Comparison of ENCODE assay signal across 14 mouse cellular contexts in genomic region chr7:78690956-78691355, GRCm38 (mm10). TPM values are rescaled to one million over a fixed set of nuclear protein-coding genes. Genes with fewer than 3 reads are reported as not detected.
A peak's percentile ranks its signal among the peaks of the same experiment; 100 is the strongest.
DNase-seq lines count a peak whose midpoint lies in the region; ATAC-seq and TF ChIP-seq lines count a peak whose summit lies in the region.
"Had no signal": no experiment of that assay in that cellular context is flagged by ENCODE, and none has a peak within 500 bp of the region (broad histone marks: within the 10 kb centered on the region; RNA-seq: fewer than 3 reads in every experiment).

No protein-coding gene starts in this region.

- intact Hi-C loops in left cerebral cortex, postnatal 14 days (cut with DNase I), result no loop called here

- H3K27me3 ChIP-seq in kidney, adult 2 months (replicated peaks; ENCODE audit: control insufficient read depth, insufficient read depth, low read length), result no peaks in the 10 kb centered on the region
- H3K27me3 ChIP-seq in hindbrain, embryonic 10.5 days (ENCODE audit: insufficient read depth, poor library complexity, severe bottlenecking), result no peaks in the 10 kb centered on the region
- H3K27me3 ChIP-seq: heart, embryonic 15.5 days; hindbrain, embryonic 15.5 days had no signal

- TF ChIP-seq CTCF in kidney, adult 2 months (conservative IDR thresholded peaks at IDR 0.05; ENCODE audit: insufficient read depth, insufficient read length, low read depth, low read length), result no peak

- ATAC-seq in megakaryocyte progenitor cell, adult 5-6 weeks (replicated peaks; ENCODE audit: poor library complexity), result no peak

- no peak overlapping the region for H3K4me3 ChIP-seq in kidney, adult 2 months (ENCODE audit: insufficient read depth, low read depth, low read length)
- H3K4me3 ChIP-seq in hindbrain, embryonic 10.5 days, result no peak overlapping the region
- H3K4me3 ChIP-seq: heart, embryonic 15.5 days; hindbrain, embryonic 15.5 days had no signal

- H3K9me3 ChIP-seq in hindbrain, embryonic 10.5 days, result no peaks in the 10 kb centered on the region
- H3K9me3 ChIP-seq: heart, embryonic 15.5 days; hindbrain, embryonic 15.5 days had no signal

- DNase-seq in kidney, postnatal 10 days, result peak; percentile 15
- DNase-seq in kidney, adult 2 months, result no peak
- peak; percentile 21 for DNase-seq in 416B (ENCODE audit: low read depth)
- DNase-seq in adrenal gland, postnatal 36 days, result peak; percentile 22 to 32
- DNase-seq in left cerebral cortex, postnatal 14 days (ENCODE audit: low spot score in 2 of 2), result peak; percentile 49 to 56
- no peak for DNase-seq in hindbrain, embryonic 10.5 days (ENCODE audit: low spot score)
- no peak for DNase-seq in embryo, embryonic 10 days (ENCODE audit: low spot score)
- DNase-seq: embryo, embryonic 11 days; gastrocnemius, postnatal 36 days; lung, embryonic 14.5 days; thymus, postnatal 4 days had no signal

- H3K4me1 ChIP-seq in kidney, adult 2 months (ENCODE audit: control insufficient read depth, insufficient read depth, low read length), result no peaks in the 10 kb centered on the region
- no peaks in the 10 kb centered on the region for H3K4me1 ChIP-seq in hindbrain, embryonic 10.5 days (replicated peaks)
- H3K4me1 ChIP-seq: heart, embryonic 15.5 days; hindbrain, embryonic 15.5 days had no signal

- H3K27ac ChIP-seq in kidney, adult 2 months (ENCODE audit: insufficient read depth, low read depth, low read length), result no peak overlapping the region
- H3K27ac ChIP-seq in hindbrain, embryonic 10.5 days, result no peak overlapping the region
- H3K27ac ChIP-seq: heart, embryonic 15.5 days; hindbrain, embryonic 15.5 days had no signal

- no peak for TF ChIP-seq POLR2A in kidney, adult 2 months (IDR thresholded peaks at IDR 0.05; ENCODE audit: low read depth, low read length)

- WGBS in kidney, adult 2 months, result 29% methylated on average over 3 of the region's 3 CpGs
- WGBS in hindbrain, embryonic 10.5 days, result 49% methylated on average over 3 of the region's 3 CpGs

- H3K36me3 ChIP-seq in kidney, adult 2 months (ENCODE audit: control insufficient read depth, insufficient read depth, low read length), result no peaks in the 10 kb centered on the region
- H3K36me3 ChIP-seq in hindbrain, embryonic 10.5 days, result no peaks in the 10 kb centered on the region
- H3K36me3 ChIP-seq: heart, embryonic 15.5 days; hindbrain, embryonic 15.5 days had no signal

RNA-seq across cellular contexts. Expression of gene Ntrk3, which starts 46.9 kb away (rescaled TPM):
- 9.0 and 9.7 TPM in 2 replicates for polyA plus RNA-seq in kidney, adult 2 months (2012; rRNA removed)
- 10 to 100 TPM; 19.8 to 37.4 TPM for total RNA-seq in adrenal gland, postnatal 36 days (2021)
- 100 to 1,000 TPM; 137 TPM for total RNA-seq in left cerebral cortex, postnatal 14 days (2021)
- not detected in 2 replicates for total RNA-seq in megakaryocyte progenitor cell, adult 5-6 weeks (2015)
- not detected in 2 replicates for total RNA-seq in megakaryocyte progenitor cell, adult 5-6 weeks (2017)
- polyA plus RNA-seq in hindbrain, embryonic 10.5 days (2016; fragmentation: Nextera tagmentation; extraction: Ambion mirVana), result 3.3 and 4.5 TPM in 2 replicates

Comparison
In these comparisons a context has a peak if more than half of its experiments do, and no peak if none do; other contexts are left out.
1. DNase-seq: peak in kidney, postnatal 10 days (single experiment), 416B (single experiment), adrenal gland, postnatal 36 days (2 of 2) and left cerebral cortex, postnatal 14 days (2 of 2); none in kidney, adult 2 months (single experiment), hindbrain, embryonic 10.5 days (single experiment) and embryo, embryonic 10 days (single experiment).
2. RNA of gene Ntrk3, which starts 46.9 kb away (total RNA-seq): 137 TPM in left cerebral cortex, postnatal 14 days and 19.8 to 37.4 TPM in adrenal gland, postnatal 36 days; not detected in megakaryocyte progenitor cell, adult 5-6 weeks; every median in the first group is over 10 times any median in the second.